Mouse (Mus musculus): ENCODE measurements around the gene Gm45844.
A peak's percentile ranks its signal among the peaks of the same experiment; 100 is the strongest.

- TF ChIP-seq CTCF (IDR thresholded peaks at IDR 0.05; ENCODE audit: low read depth) (peak; percentile 87), EP300 (IDR thresholded peaks at IDR 0.05; ENCODE audit: low read depth) (no peak)
Measured at GRCm38 (mm10) chr7:7188191-7188942, 89.7 kb downstream of the Gm45844 start.

Data from liver, embryonic 14.5 days (tissue).